In genomic region chr11:35160682-35161211, GRCm38 (mm10) we compare ENCODE assay signal across 14 mouse cellular contexts. TPM values are rescaled to one million over a fixed set of nuclear protein-coding genes. Genes with fewer than 3 reads are reported as not detected.
DNase-seq lines count a peak whose midpoint lies in the region; TF ChIP-seq lines count a peak whose summit lies in the region.
"Had no signal": no experiment of that assay in that cellular context is flagged by ENCODE, and none has a peak within 500 bp of the region (broad histone marks: within the 10 kb centered on the region; RNA-seq: fewer than 3 reads in every experiment).

No protein-coding gene starts in this region.

- no peak overlapping the region for H3K4me3 ChIP-seq in left cerebral cortex, adult 2 months
- H3K4me3 ChIP-seq: forebrain, embryonic 12.5 days had no signal

- H3K27ac ChIP-seq in left cerebral cortex, adult 2 months: peak overlapping the region; percentile 84
- H3K27ac ChIP-seq: forebrain, embryonic 12.5 days; hindbrain, embryonic 14.5 days had no signal

- no peak for TF ChIP-seq CTCF in left cerebral cortex, adult 2 months (IDR thresholded peaks at IDR 0.05)

- intact Hi-C loops in left cerebral cortex, adult 2 months (cut with DNase I): loop anchor here (5.0 kb wide), 1 partner anchor 38 kb away; the partner anchor contains the start of gene Slit3

- DNase-seq in layer of hippocampus, adult 9-11 months: peak; percentile 65
- DNase-seq in layer of hippocampus, adult 9-10 months (ENCODE audit: low spot score): no peak
- peak; percentile 28 for DNase-seq in cerebellum, adult 11 months
- peak; percentile 38 for DNase-seq in cerebellum, adult 8-10 months
- no peak for DNase-seq in left cerebral cortex, adult 2 months (ENCODE audit: extremely low spot score in 1 of 2, low spot score in 2 of 2)
- DNase-seq in kidney, postnatal 36 days: no peak
- DNase-seq in spleen, postnatal 4 days (ENCODE audit: low spot score in 2 of 2): no peak
- DNase-seq: gastrocnemius, postnatal 10 days; kidney, postnatal 10 days; liver; lung, adult 2 months; spleen, adult 18-20 months had no signal

RNA-seq across cellular contexts. Expression of gene Slit3, which starts 39.7 kb away (rescaled TPM):
- total RNA-seq in left cerebral cortex, adult 2 months (2021): 10 to 100 TPM; 56.7 to 60.0 TPM

Comparison
In these comparisons a context has a peak if more than half of its experiments do, and no peak if none do; other contexts are left out.
1. DNase-seq: peak in layer of hippocampus, adult 9-11 months (single experiment), cerebellum, adult 11 months (single experiment) and cerebellum, adult 8-10 months (single experiment); none in layer of hippocampus, adult 9-10 months (single experiment), left cerebral cortex, adult 2 months (0 of 2), kidney, postnatal 36 days (0 of 2) and spleen, postnatal 4 days (0 of 2).